Mouse (Mus musculus) T-cell, adult 66 days (primary cell): Measurements from ENCODE around the gene Mmp13. TPM values are rescaled to one million over a fixed set of nuclear protein-coding genes. Genes with fewer than 3 reads are reported as not detected.

ENCODE experiments used
- total RNA-seq, 2 experiments: library from RNA; stranded (reverse); gene quantifications; 3 replicates in 1 of 2; 4 replicates in 1 of 2; pipeline ENCODE4 v1.2.4; 2023

Gene Mmp13
- not detected for total RNA-seq

GRCm38 (mm10) chr9:7272214-7272613 is at the start of gene Mmp13:
Gene Mmp13, plus strand, starts transcription at chr9:7272514.

Other genes with a start within 250 kb of the Mmp13 start
- gene Dync2h1, start 88.1 kb upstream of the Mmp13 start, total RNA-seq, result 1 to 10 TPM; 4.4 to 4.9 TPM
- gene Dcun1d5, start 88.0 kb upstream of the Mmp13 start, total RNA-seq, result 10 to 100 TPM; 75.7 to 76.9 TPM
- 1 to 10 TPM in 1 of 2 experiments, not detected in 1; 1.3 TPM for gene Mmp12, start 71.9 kb downstream of the Mmp13 start, total RNA-seq
- not detected for gene Mmp1b, start 115.5 kb downstream of the Mmp13 start, total RNA-seq
- gene Mmp3, start 173.3 kb downstream of the Mmp13 start, total RNA-seq, result not detected
- gene Mmp10, start 229.8 kb downstream of the Mmp13 start, total RNA-seq, result not detected